Comparison of ENCODE assay signal across 8 mouse cellular contexts in the genomic region with DNA sequence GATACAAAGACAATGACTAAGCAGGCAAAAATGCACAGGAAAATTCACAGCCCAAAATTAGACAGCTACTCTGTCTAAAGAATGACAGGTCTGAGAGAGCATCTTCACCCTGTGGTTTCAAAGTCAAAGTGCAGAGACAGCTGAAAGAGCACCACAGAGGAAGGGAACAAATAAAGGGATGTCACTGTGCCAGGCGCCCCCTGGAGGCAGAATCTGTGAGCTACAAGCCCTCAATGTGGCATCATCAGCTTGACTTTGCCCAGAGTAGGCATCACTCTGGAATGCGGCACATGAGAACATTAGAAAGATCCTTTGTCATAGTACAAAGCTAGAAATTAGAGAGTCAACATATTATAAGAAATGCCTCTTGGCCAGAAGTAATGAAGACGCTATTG. TPM values are rescaled to one million over a fixed set of nuclear protein-coding genes. Genes with fewer than 3 reads are reported as not detected.
DNase-seq lines count a peak whose midpoint lies in the region; ATAC-seq and TF ChIP-seq lines count a peak whose summit lies in the region.

No protein-coding gene starts in this region.

- H3K9me3 ChIP-seq in midbrain, embryonic 14.5 days (ENCODE audit: control insufficient read depth, low read length), result 0 out of 2 replicates have a peak, but pooled peaks cover 2% of the 10 kb centered on the region
- H3K9me3 ChIP-seq in midbrain, embryonic 16.5 days (replicated peaks; ENCODE audit: control insufficient read depth, low read length, poor library complexity, severe bottlenecking), result no peaks in the 10 kb centered on the region
- no peaks in the 10 kb centered on the region for H3K9me3 ChIP-seq in midbrain, postnatal 0 days (ENCODE audit: low read length)

- no peaks in the 10 kb centered on the region for H3K36me3 ChIP-seq in midbrain, embryonic 14.5 days (ENCODE audit: control insufficient read depth, insufficient read depth, low read length)
- H3K36me3 ChIP-seq in midbrain, embryonic 16.5 days (ENCODE audit: control insufficient read depth, insufficient read depth, low read length), result no peaks in the 10 kb centered on the region
- no peaks in the 10 kb centered on the region for H3K36me3 ChIP-seq in midbrain, postnatal 0 days (ENCODE audit: insufficient read depth, low read length)

- peak; percentile 74 for TF ChIP-seq CTCF in bone marrow, adult 2 months (IDR thresholded peaks at IDR 0.05; ENCODE audit: control insufficient read depth, insufficient read depth, low read length)
- peak; percentile 60 for TF ChIP-seq CTCF in midbrain, postnatal 0 days (IDR thresholded peaks at IDR 0.05)

- no peak for ATAC-seq in midbrain, embryonic 14.5 days (ENCODE audit: low FRiP score, low TSS enrichment)
- no peak for ATAC-seq in midbrain, embryonic 16.5 days
- ATAC-seq in midbrain, postnatal 0 days (ENCODE audit: low FRiP score), result no peak

- no peak overlapping the region for H3K9ac ChIP-seq in midbrain, embryonic 14.5 days (replicated peaks; ENCODE audit: low read length)
- no peak overlapping the region for H3K9ac ChIP-seq in midbrain, embryonic 16.5 days (ENCODE audit: low read depth, low read length)
- no peak overlapping the region for H3K9ac ChIP-seq in midbrain, postnatal 0 days (replicated peaks; ENCODE audit: low read length, poor library complexity, severe bottlenecking)

- H3K27me3 ChIP-seq in midbrain, embryonic 14.5 days (ENCODE audit: control insufficient read depth, insufficient read depth, low read length), result no peaks in the 10 kb centered on the region
- no peaks in the 10 kb centered on the region for H3K27me3 ChIP-seq in midbrain, embryonic 16.5 days (ENCODE audit: control insufficient read depth, insufficient read depth, low read depth, low read length)
- H3K27me3 ChIP-seq in midbrain, postnatal 0 days (ENCODE audit: insufficient read depth, low read length), result no peaks in the 10 kb centered on the region

- no peak for TF ChIP-seq POLR2A in bone marrow, adult 2 months (IDR thresholded peaks at IDR 0.05; ENCODE audit: borderline replicate concordance, control insufficient read depth, low read depth, low read length)

- 58% methylated on average over 3 of the region's 3 CpGs for WGBS in midbrain, embryonic 14.5 days
- whole genome bisulfite sequencing in midbrain, embryonic 16.5 days, result 60% methylated on average over 3 of the region's 3 CpGs
- whole genome bisulfite sequencing in bone marrow, adult 2 months, result 56% methylated on average over 3 of the region's 3 CpGs
- WGBS in midbrain, postnatal 0 days, result 57% methylated on average over 3 of the region's 3 CpGs

- H3K4me1 ChIP-seq in midbrain, embryonic 14.5 days (ENCODE audit: control insufficient read depth, insufficient read depth, low read length), result peaks cover 1% of the 10 kb centered on the region; the same call in 1 of the 2 replicates
- peaks cover 1% of the 10 kb centered on the region; the same call in 1 of the 2 replicates for H3K4me1 ChIP-seq in midbrain, embryonic 16.5 days (ENCODE audit: control insufficient read depth, insufficient read depth, low read length)
- H3K4me1 ChIP-seq in bone marrow, adult 2 months (ENCODE audit: control insufficient read depth, insufficient read depth, low read length), result no peaks in the 10 kb centered on the region
- H3K4me1 ChIP-seq in midbrain, postnatal 0 days (ENCODE audit: insufficient read depth, low read length), result no peaks in the 10 kb centered on the region

- H3K4me2 ChIP-seq in midbrain, embryonic 14.5 days (ENCODE audit: low read length), result no peak overlapping the region
- no peak overlapping the region for H3K4me2 ChIP-seq in midbrain, embryonic 16.5 days (ENCODE audit: low read length)
- no peak overlapping the region for H3K4me2 ChIP-seq in midbrain, postnatal 0 days (ENCODE audit: low read depth, low read length, poor library complexity, severe bottlenecking)

- H3K27ac ChIP-seq in midbrain, embryonic 14.5 days (replicated peaks; ENCODE audit: low read depth, low read length), result no peak overlapping the region
- no peak overlapping the region for H3K27ac ChIP-seq in midbrain, embryonic 16.5 days (ENCODE audit: low read length)
- no peak overlapping the region for H3K27ac ChIP-seq in bone marrow, adult 2 months (ENCODE audit: control insufficient read depth, insufficient read depth, low read depth, low read length, poor library complexity)
- H3K27ac ChIP-seq in midbrain, postnatal 0 days (ENCODE audit: low read depth, low read length), result no peak overlapping the region

- DNase-seq in embryo, embryonic 11 days, result peak; percentile 36
- DNase-seq in embryo, embryonic 10 days (ENCODE audit: low spot score), result no peak
- peak; percentile 39 for DNase-seq in midbrain, embryonic 14.5 days
- DNase-seq in layer of hippocampus, adult 11-12 months (ENCODE audit: low spot score), result peak; percentile 63
- peak; percentile 17 for DNase-seq in midbrain, postnatal 0 days (ENCODE audit: low spot score)
- no peak for DNase-seq in urinary bladder, adult 2 months (ENCODE audit: low spot score)

- H3K4me3 ChIP-seq in midbrain, embryonic 14.5 days (replicated peaks; ENCODE audit: low read depth, low read length), result no peak overlapping the region
- no peak overlapping the region for H3K4me3 ChIP-seq in midbrain, embryonic 16.5 days (ENCODE audit: low read depth, low read length)
- no peak overlapping the region for H3K4me3 ChIP-seq in bone marrow, adult 2 months (replicated peaks; ENCODE audit: control insufficient read depth, low read depth, low read length)
- H3K4me3 ChIP-seq in midbrain, postnatal 0 days (ENCODE audit: low read depth, low read length), result no peak overlapping the region

RNA-seq across cellular contexts. Expression of gene Suclg2, which starts 49.3 kb away (rescaled TPM):
- polyA plus RNA-seq in midbrain, embryonic 14.5 days (2014; fragmentation: Nextera tagmentation; extraction: Ambion mirVana), result 8.8 and 15.8 TPM in 2 replicates
- polyA plus RNA-seq in midbrain, embryonic 16.5 days (2015; fragmentation: Nextera tagmentation; extraction: Ambion mirVana), result 12.6 and 13.1 TPM in 2 replicates
- 9.0 and 12.6 TPM in 2 replicates for polyA plus RNA-seq in bone marrow, adult 2 months (2011; ENCODE audit: insufficient read depth, insufficient read length, low replicate concordance, missing spikeins)
- total RNA-seq in midbrain, postnatal 0 days (2014; rRNA removed), result 13.5 and 14.4 TPM in 2 replicates
- 15.7 and 17.4 TPM in 2 replicates for polyA plus RNA-seq in midbrain, postnatal 0 days (2015; fragmentation: Nextera tagmentation; extraction: Ambion mirVana)
- polyA plus RNA-seq in urinary bladder, adult 2 months (2012; rRNA removed), result 54.8 and 57.8 TPM in 2 replicates

Comparison
In these comparisons a context has a peak if more than half of its experiments do, and no peak if none do; other contexts are left out.
1. DNase-seq: peak in embryo, embryonic 11 days (single experiment), midbrain, embryonic 14.5 days (single experiment), layer of hippocampus, adult 11-12 months (single experiment) and midbrain, postnatal 0 days (single experiment); none in embryo, embryonic 10 days (single experiment) and urinary bladder, adult 2 months (single experiment).